Mouse (Mus musculus) MEL (cell line): Measurements from ENCODE around the gene Fam84a.

Experiments
- CTCF ChIP-seq, 3 experiments: IDR thresholded peaks in 2 of 3; conservative IDR thresholded peaks in 1 of 3; 2 replicates each; pipeline ENCODE4 v1.5.1; 2011 to 2012; ENCODE audit warnings: low read length in 3 of 3, low read depth in 2 of 3, mild to moderate bottlenecking in 2 of 3, improper control_type of control experiment in 1 of 3, inconsistent platforms in 1 of 3, mixed read lengths in 1 of 3, moderate library complexity in 1 of 3; ENCODE audit not compliant: control insufficient read depth in 1 of 3, insufficient read depth in 1 of 3, poor library complexity in 1 of 3, severe bottlenecking in 1 of 3
- POLR2A ChIP-seq, 2 experiments: IDR thresholded peaks; 2 replicates each; pipeline ENCODE4 v1.6.1; 2011 to 2012; ENCODE audit warnings: low read length in 2 of 2, mild to moderate bottlenecking in 2 of 2, control low read depth in 1 of 2, improper control_type of control experiment in 1 of 2, low read depth in 1 of 2, moderate library complexity in 1 of 2; ENCODE audit not compliant: control insufficient read depth in 1 of 2, insufficient read depth in 1 of 2, poor library complexity in 1 of 2

GRCm38 (mm10) chr12:14152426-14152825, 572 bp upstream of the Fam84a start:
- no peak for TF ChIP-seq POLR2A (IDR thresholded peaks at IDR 0.05; ENCODE audit: control insufficient read depth in 1 of 2, insufficient read depth in 1 of 2, low read depth in 1 of 2, low read length in 2 of 2, poor library complexity in 1 of 2)
- TF ChIP-seq CTCF (IDR thresholded peaks at IDR 0.05 in 2 of 3, conservative IDR thresholded peaks at IDR 0.05 in 1 of 3; ENCODE audit: control insufficient read depth in 1 of 3, insufficient read depth in 1 of 3, low read depth in 2 of 3, low read length in 3 of 3, poor library complexity in 1 of 3, severe bottlenecking in 1 of 3), result no peak
